Mouse (Mus musculus) hindbrain, postnatal 0 days (tissue): ENCODE measurements around the gene Brwd1. TPM values are rescaled to one million over a fixed set of nuclear protein-coding genes. Genes with fewer than 3 reads are reported as not detected.

Experiments used
- ATAC-seq: fragments of 200-750 bp; cut with Nextera tagmentation; 2 replicates; pipeline ENCODE4 v1.8.0; 2017; ENCODE audit warnings: mild to moderate bottlenecking, moderate TSS enrichment, moderate library complexity
- DNase-seq: peaks from one replicate; pipeline ENCODE4 v3.0.0-alpha.2; 2015; ENCODE audit warnings: low spot score
- H3K27ac ChIP-seq: fragments of 300-500 bp; sonication (generic); 2 replicates; pipeline ENCODE4 v1.5.1; 2014; ENCODE audit warnings: mild to moderate bottlenecking
- H3K27me3 ChIP-seq: fragments of 300-500 bp; sonication (generic); 2 replicates; pipeline ENCODE4 v1.6.1; 2014; ENCODE audit warnings: low read length, mixed read lengths; ENCODE audit not compliant: insufficient read depth
- H3K36me3 ChIP-seq: fragments of 300-500 bp; sonication (generic); 2 replicates; pipeline ENCODE4 v1.6.1; 2014; ENCODE audit warnings: low read length, mixed read lengths; ENCODE audit not compliant: insufficient read depth
- H3K4me1 ChIP-seq: fragments of 300-500 bp; sonication (generic); 2 replicates; pipeline ENCODE4 v1.6.1; 2014; ENCODE audit warnings: antibody characterized with exemption, low read length, mixed read lengths; ENCODE audit not compliant: insufficient read depth
- H3K4me2 ChIP-seq: fragments of 300-500 bp; sonication (generic); 2 replicates; pipeline ENCODE4 v1.6.1; 2014; ENCODE audit warnings: low read depth, mild to moderate bottlenecking, low read length, moderate library complexity, mixed read lengths
- H3K4me3 ChIP-seq: fragments of 300-500 bp; sonication (generic); 2 replicates; pipeline ENCODE4 v1.5.1; 2014; ENCODE audit warnings: low read length
- H3K9ac ChIP-seq: fragments of 300-500 bp; sonication (generic); replicated peaks from 2 replicates; pipeline ENCODE4 v1.6.1; 2014; ENCODE audit warnings: mild to moderate bottlenecking, low read length, moderate library complexity, mixed read lengths
- H3K9me3 ChIP-seq: fragments of 300-500 bp; sonication (generic); 2 replicates; pipeline ENCODE4 v1.6.1; 2016; ENCODE audit warnings: low read length, mixed read lengths
- CTCF ChIP-seq: IDR thresholded peaks from 2 replicates; pipeline ENCODE4 v1.5.1; 2016; ENCODE audit warnings: antibody characterized with exemption, control low read depth, low read depth
- WGBS: fragments of 180-500 bp; shearing (Covaris S2); extraction: QIAGEN DNeasy Blood & Tissue Kit; methylation state at CpG from one replicate; pipeline ENCODE4 v1.1.7; 2014; 5-methylcytosine and 5-hydroxymethylcytosine counted together
- polyA plus RNA-seq: library from polyadenylated mRNA; unstranded; fragments of >200 nt; fragmentation: Nextera tagmentation; extraction: Ambion mirVana; gene quantifications from 2 replicates; pipeline ENCODE4 v1.2.1, GENCODE M21; 2015
- total RNA-seq: library from RNA; depleted of rRNA; stranded (reverse); fragments of >200 nt; gene quantifications from 2 replicates; pipeline ENCODE4 v1.2.3, GENCODE M21; 2014

Brwd1 gene
- total and polyA plus RNA-seq, 2 experiments from 2014 or later = 130 to 144 TPM

- 3% methylated on average over 45 of the region's 68 CpGs for WGBS
- Histone ChIP-seq H3K27me3 (no peaks in the 10 kb centered on the region), H3K9ac (peak overlapping the region; percentile 100), H3K27ac (peak overlapping the region; percentile 99), H3K4me3 (peak overlapping the region; percentile 99), H3K4me2 (peak overlapping the region; percentile 70), H3K36me3 (peaks cover 16% of the 10 kb centered on the region; the same call in 1 of the 2 replicates), H3K9me3 (no peaks in the 10 kb centered on the region), H3K4me1 (peaks cover 5% of the 10 kb centered on the region)
- DNase-seq (no peak), ATAC-seq (peak; percentile 51)
- no peak for TF ChIP-seq CTCF
Observed at GRCm38 (mm10) chr16:96081742-96082241, 534 bp downstream of the Brwd1 start.

- ATAC-seq = peak; percentile 85
- Histone ChIP-seq H3K27me3 (no peaks in the 10 kb centered on the region), H3K9ac (peak overlapping the region; percentile 100), H3K4me3 (peak overlapping the region; percentile 99), H3K27ac (peak overlapping the region; percentile 99), H3K36me3 (peaks cover 16% of the 10 kb centered on the region; the same call in 1 of the 2 replicates), H3K4me2 (peak overlapping the region; percentile 70), H3K4me1 (peaks cover 5% of the 10 kb centered on the region), H3K9me3 (no peaks in the 10 kb centered on the region)
- peak; percentile 92 for DNase-seq
- 1% methylated on average over 24 of the region's 28 CpGs for WGBS
- no peak for TF ChIP-seq CTCF
Observed at GRCm38 (mm10) chr16:96081331-96081730, 995 bp downstream of the Brwd1 start.

- 80% methylated on average over 7 of the region's 7 CpGs for WGBS
- H3K4me2 ChIP-seq = peak overlapping the region; percentile 70
- peaks cover 19% of the 10 kb centered on the region; the same call in 1 of the 2 replicates for H3K36me3 ChIP-seq
- H3K4me1 ChIP-seq = peaks cover 5% of the 10 kb centered on the region
- DNase-seq (no peak), ATAC-seq (no peak)
- no peaks in the 10 kb centered on the region for H3K9me3 ChIP-seq
- TF ChIP-seq CTCF = no peak
- no peak overlapping the region for H3K27ac ChIP-seq
- no peak overlapping the region for H3K4me3 ChIP-seq
- H3K9ac ChIP-seq = no peak overlapping the region
- H3K27me3 ChIP-seq = no peaks in the 10 kb centered on the region
Observed at GRCm38 (mm10) chr16:96080524-96080923, 1.8 kb downstream of the Brwd1 start.

GRCm38 (mm10) chr16:96068364-96068763 is 14.0 kb downstream of the Brwd1 start:
- no peak for ATAC-seq
- TF ChIP-seq CTCF = no peak
- H3K36me3 ChIP-seq = peaks cover 40% of the 10 kb centered on the region
- no peaks in the 10 kb centered on the region for H3K27me3 ChIP-seq
- H3K9me3 ChIP-seq = no peaks in the 10 kb centered on the region
- H3K27ac ChIP-seq = no peak overlapping the region
- WGBS = 96% methylated on average over 6 of the region's 6 CpGs
- no peaks in the 10 kb centered on the region for H3K4me1 ChIP-seq
- no peak overlapping the region for H3K9ac ChIP-seq
- DNase-seq = no peak
- H3K4me2 ChIP-seq = no peak overlapping the region
- H3K4me3 ChIP-seq = no peak overlapping the region

GRCm38 (mm10) chr16:96066174-96066573 is 16.2 kb downstream of the Brwd1 start:
- no peak for TF ChIP-seq CTCF
- WGBS = 93% methylated on average over 12 of the region's 12 CpGs
- Histone ChIP-seq H3K27me3 (no peaks in the 10 kb centered on the region), H3K9me3 (no peaks in the 10 kb centered on the region), H3K4me2 (no peak overlapping the region), H3K4me3 (no peak overlapping the region), H3K9ac (no peak overlapping the region), H3K4me1 (no peaks in the 10 kb centered on the region), H3K36me3 (peaks cover 62% of the 10 kb centered on the region), H3K27ac (no peak overlapping the region)
- DNase-seq (no peak), ATAC-seq (no peak)

GRCm38 (mm10) chr16:96064649-96065048 is 17.7 kb downstream of the Brwd1 start:
- H3K4me1 ChIP-seq = no peaks in the 10 kb centered on the region
- no peaks in the 10 kb centered on the region for H3K27me3 ChIP-seq
- H3K36me3 ChIP-seq = peaks cover 69% of the 10 kb centered on the region
- WGBS = 97% methylated on average over 6 of the region's 6 CpGs
- TF ChIP-seq CTCF = no peak
- H3K4me2 ChIP-seq = no peak overlapping the region
- ATAC-seq (no peak), DNase-seq (no peak)
- H3K27ac ChIP-seq = no peak overlapping the region
- H3K9me3 ChIP-seq = no peaks in the 10 kb centered on the region
- H3K9ac ChIP-seq = no peak overlapping the region
- H3K4me3 ChIP-seq = no peak overlapping the region

GRCm38 (mm10) chr16:96044096-96044495 is 38.2 kb downstream of the Brwd1 start:
- DNase-seq (peak; percentile 63), ATAC-seq (no peak)
- no peaks in the 10 kb centered on the region for H3K27me3 ChIP-seq
- no peak overlapping the region for H3K4me3 ChIP-seq
- H3K4me1 ChIP-seq = no peaks in the 10 kb centered on the region
- 70% methylated on average over 5 of the region's 5 CpGs for WGBS
- H3K9me3 ChIP-seq = no peaks in the 10 kb centered on the region
- H3K36me3 ChIP-seq = peaks cover 50% of the 10 kb centered on the region
- H3K4me2 ChIP-seq = no peak overlapping the region
- peak; percentile 59 for TF ChIP-seq CTCF
- no peak overlapping the region for H3K27ac ChIP-seq
- H3K9ac ChIP-seq = no peak overlapping the region
